Mouse (Mus musculus): ENCODE data around the gene 1700040F15Rik. TPM values are rescaled to one million over a fixed set of nuclear protein-coding genes. Genes with fewer than 3 reads are reported as not detected.
"Not testable (repeated sequence)": the region's sequence is repeated elsewhere in the genome, so short reads cannot be mapped to it uniquely, and the experiment has no call there.

1700040F15Rik gene
- polyA plus RNA-seq (2014; fragmentation: Nextera tagmentation; extraction: Ambion mirVana): not detected in 2 replicates

GRCm38 (mm10) chrY:61101947-61102346 is at the start of gene 1700040F15Rik:
TSS of gene 1700040F15Rik (plus strand) at chrY:61102247.
- not testable (repeated sequence) for H3K9me3 ChIP-seq (ENCODE audit: control insufficient read depth, low read length); H3K9ac ChIP-seq (ENCODE audit: low read depth, low read length); H3K4me2 ChIP-seq; H3K27ac ChIP-seq (ENCODE audit: low read depth, low read length); ATAC-seq (replicated peaks; ENCODE audit: low FRiP score); DNase-seq (ENCODE audit: low spot score); H3K27me3 ChIP-seq (replicated peaks; ENCODE audit: control insufficient read depth, insufficient read depth, low read length); H3K36me3 ChIP-seq (ENCODE audit: control insufficient read depth, insufficient read depth, low read length); H3K4me3 ChIP-seq (ENCODE audit: low read depth, low read length); H3K4me1 ChIP-seq (replicated peaks; ENCODE audit: control insufficient read depth, insufficient read depth, low read length)
- WGBS: no CpG with 5 or more reads among the region's 8 CpGs

Data from liver, embryonic 11.5 days (tissue).